Mouse (Mus musculus): ENCODE measurements around the gene Kctd6. TPM values are rescaled to one million over a fixed set of nuclear protein-coding genes. Genes with fewer than 3 reads are reported as not detected.

Kctd6 gene
- polyA plus RNA-seq, 1 experiment from 2014 or later = 10.4 TPM

DNA sequence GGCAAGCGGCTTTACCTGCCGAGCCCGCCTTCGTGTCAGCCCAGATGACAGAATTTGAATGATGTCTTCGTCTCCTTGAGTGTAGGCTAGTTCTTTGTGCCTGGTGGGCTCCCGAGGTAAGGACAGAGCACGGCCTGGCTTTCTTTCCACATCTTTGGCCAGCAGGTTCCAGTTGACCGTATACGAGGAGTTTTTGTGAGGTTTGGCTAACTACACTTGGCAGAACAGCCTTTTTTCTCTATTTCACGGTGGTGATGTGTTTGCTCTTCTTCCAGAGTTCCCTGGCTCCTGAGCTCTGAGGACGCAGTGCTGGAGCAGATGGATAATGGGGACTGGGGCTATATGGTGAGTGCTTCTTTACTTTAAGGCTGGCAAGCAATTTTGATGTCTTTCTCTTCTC is 5.9 kb downstream of the Kctd6 start:
- Histone ChIP-seq H3K4me2 (replicated peaks; ENCODE audit: low read depth, low read length) (no peak overlapping the region), H3K9ac (ENCODE audit: low read depth, low read length) (no peak overlapping the region), H3K36me3 (ENCODE audit: control insufficient read depth, insufficient read depth, low read length) (peaks cover 10% of the 10 kb centered on the region; the same call in 1 of the 2 replicates), H3K27me3 (ENCODE audit: control insufficient read depth, insufficient read depth, low read length) (no peaks in the 10 kb centered on the region), H3K9me3 (ENCODE audit: control insufficient read depth, low read length) (no peaks in the 10 kb centered on the region), H3K27ac (ENCODE audit: low read depth, low read length) (no peak overlapping the region), H3K4me1 (ENCODE audit: control insufficient read depth, insufficient read depth, low read length) (peaks cover 14% of the 10 kb centered on the region; the same call in 1 of the 2 replicates), H3K4me3 (ENCODE audit: low read length) (no peak overlapping the region)
- no peak for ATAC-seq (ENCODE audit: low FRiP score, low TSS enrichment)
- 73% methylated on average over 11 of the region's 11 CpGs for WGBS

DNA sequence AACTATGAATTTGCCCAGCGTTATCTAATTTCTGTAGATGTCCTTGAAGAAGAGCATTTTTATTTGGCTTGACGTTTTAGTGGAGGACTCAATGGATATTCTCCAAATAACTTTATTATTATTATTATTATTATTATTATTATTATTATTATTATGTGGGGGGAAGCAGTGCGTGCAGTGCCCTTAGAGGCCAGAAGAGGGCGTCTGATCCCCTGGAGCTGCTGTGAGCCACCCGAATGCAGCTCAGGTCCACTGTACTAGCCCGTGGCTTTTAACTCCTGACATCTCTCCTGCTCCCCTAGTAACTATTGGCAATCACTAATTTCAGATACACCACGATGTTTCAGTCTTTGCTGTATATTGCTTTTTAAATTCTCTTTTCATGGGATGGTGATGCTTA is 6.4 kb downstream of the Kctd6 start:
- peaks cover 13% of the 10 kb centered on the region; the same call in 1 of the 2 replicates for H3K4me1 ChIP-seq (ENCODE audit: control insufficient read depth, insufficient read depth, low read length)
- ATAC-seq (ENCODE audit: low FRiP score, low TSS enrichment) = no peak
- H3K27me3 ChIP-seq (ENCODE audit: control insufficient read depth, insufficient read depth, low read length) = no peaks in the 10 kb centered on the region
- H3K9me3 ChIP-seq (ENCODE audit: control insufficient read depth, low read length) = no peaks in the 10 kb centered on the region
- H3K9ac ChIP-seq (ENCODE audit: low read depth, low read length) = no peak overlapping the region
- H3K27ac ChIP-seq (ENCODE audit: low read depth, low read length) = no peak overlapping the region
- H3K36me3 ChIP-seq (ENCODE audit: control insufficient read depth, insufficient read depth, low read length) = peaks cover 10% of the 10 kb centered on the region; the same call in 1 of the 2 replicates
- no peak overlapping the region for H3K4me2 ChIP-seq (replicated peaks; ENCODE audit: low read depth, low read length)
- 69% methylated on average over 7 of the region's 7 CpGs for WGBS
- no peak overlapping the region for H3K4me3 ChIP-seq (ENCODE audit: low read length)

DNA sequence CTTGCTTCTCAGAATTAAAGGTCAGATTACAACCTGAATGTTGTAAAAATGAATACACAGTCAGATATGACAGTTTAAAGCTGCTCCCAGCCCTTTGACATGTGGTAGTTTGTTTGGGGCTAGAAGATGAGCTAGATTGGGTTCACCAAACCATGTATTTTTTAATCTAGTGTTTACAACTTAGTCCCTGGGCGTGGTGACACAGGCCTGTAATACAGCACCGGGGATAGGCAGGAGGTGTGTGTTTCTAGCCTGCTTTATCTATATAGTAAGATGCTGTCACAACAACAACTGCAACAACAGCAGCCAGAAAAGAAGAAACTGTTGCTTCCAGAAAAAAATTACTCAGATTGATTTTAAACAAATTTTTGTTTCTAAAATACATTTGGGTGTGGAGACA is 7.0 kb downstream of the Kctd6 start:
- ATAC-seq (ENCODE audit: low FRiP score, low TSS enrichment) = no peak
- no peak overlapping the region for H3K9ac ChIP-seq (ENCODE audit: low read depth, low read length)
- H3K27me3 ChIP-seq (ENCODE audit: control insufficient read depth, insufficient read depth, low read length) = no peaks in the 10 kb centered on the region
- no peak overlapping the region for H3K4me2 ChIP-seq (replicated peaks; ENCODE audit: low read depth, low read length)
- H3K36me3 ChIP-seq (ENCODE audit: control insufficient read depth, insufficient read depth, low read length) = peaks cover 10% of the 10 kb centered on the region; the same call in 1 of the 2 replicates
- no peak overlapping the region for H3K27ac ChIP-seq (ENCODE audit: low read depth, low read length)
- peaks cover 8% of the 10 kb centered on the region; the same call in 1 of the 2 replicates for H3K4me1 ChIP-seq (ENCODE audit: control insufficient read depth, insufficient read depth, low read length)
- no peaks in the 10 kb centered on the region for H3K9me3 ChIP-seq (ENCODE audit: control insufficient read depth, low read length)
- H3K4me3 ChIP-seq (ENCODE audit: low read length) = no peak overlapping the region
- WGBS = 96% methylated on average over 2 of the region's 2 CpGs

DNA sequence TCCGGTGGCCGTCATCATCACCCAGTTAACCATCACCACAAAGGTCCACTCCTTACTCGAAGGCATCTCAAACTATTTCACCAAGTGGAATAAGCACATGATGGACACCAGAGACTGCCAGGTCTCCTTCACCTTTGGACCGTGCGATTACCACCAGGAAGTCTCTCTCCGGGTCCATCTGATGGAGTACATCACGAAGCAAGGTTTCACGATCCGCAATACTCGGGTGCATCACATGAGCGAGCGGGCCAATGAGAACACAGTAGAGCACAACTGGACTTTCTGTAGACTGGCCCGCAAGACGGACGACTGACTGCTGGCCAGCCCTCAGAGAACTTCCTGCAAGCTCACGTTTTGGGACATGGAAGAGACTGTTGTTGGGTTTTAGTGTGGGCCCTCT is 8.6 kb downstream of the Kctd6 start:
- no peak overlapping the region for H3K9ac ChIP-seq (ENCODE audit: low read depth, low read length)
- H3K4me1 ChIP-seq (ENCODE audit: control insufficient read depth, insufficient read depth, low read length) = peaks cover 7% of the 10 kb centered on the region; the same call in 1 of the 2 replicates
- 94% methylated on average over 16 of the region's 16 CpGs for WGBS
- H3K4me2 ChIP-seq (replicated peaks; ENCODE audit: low read depth, low read length) = no peak overlapping the region
- ATAC-seq (ENCODE audit: low FRiP score, low TSS enrichment) = no peak
- no peak overlapping the region for H3K27ac ChIP-seq (ENCODE audit: low read depth, low read length)
- no peaks in the 10 kb centered on the region for H3K9me3 ChIP-seq (ENCODE audit: control insufficient read depth, low read length)
- H3K4me3 ChIP-seq (ENCODE audit: low read length) = no peak overlapping the region
- H3K36me3 ChIP-seq (ENCODE audit: control insufficient read depth, insufficient read depth, low read length) = peaks cover 10% of the 10 kb centered on the region; the same call in 1 of the 2 replicates
- no peaks in the 10 kb centered on the region for H3K27me3 ChIP-seq (ENCODE audit: control insufficient read depth, insufficient read depth, low read length)

DNA sequence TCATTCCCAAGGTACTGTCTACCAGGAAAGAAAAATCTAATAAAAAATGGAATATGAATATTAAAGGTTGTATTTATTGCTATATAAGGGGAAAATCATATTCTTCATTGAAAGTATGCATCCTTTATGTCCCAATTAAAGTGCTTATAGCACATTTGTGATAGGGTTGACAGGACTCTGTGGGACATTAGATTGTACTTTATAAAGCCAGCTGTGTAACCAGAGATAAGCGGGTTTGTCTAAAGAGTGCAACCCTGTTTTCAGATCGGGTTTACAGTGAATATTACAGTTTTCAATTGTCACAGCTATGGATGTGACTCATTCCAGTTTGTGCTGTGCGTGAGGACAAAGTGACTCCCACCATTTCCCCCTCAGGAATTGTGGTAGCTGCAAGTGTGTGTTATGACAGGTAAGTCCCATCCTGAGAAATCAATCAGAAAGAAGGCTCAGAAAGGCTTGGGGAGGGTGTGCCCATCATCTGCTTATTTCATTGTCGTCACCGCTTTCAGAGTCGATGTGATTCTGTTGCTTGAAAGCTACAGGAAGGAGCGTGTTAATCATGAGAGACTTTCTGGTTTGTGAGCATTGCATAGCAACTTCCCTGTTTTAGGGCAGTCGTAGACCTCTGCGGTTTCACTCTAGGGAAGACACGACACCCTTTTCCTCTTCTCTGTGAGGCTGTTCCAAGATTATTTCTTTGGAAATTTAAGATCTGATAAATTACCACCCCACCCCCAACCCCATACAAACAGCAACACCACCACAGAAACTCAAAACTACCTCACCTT is 9.8 kb downstream of the Kctd6 start:
- Histone ChIP-seq H3K9ac (ENCODE audit: low read depth, low read length) (no peak overlapping the region), H3K27me3 (ENCODE audit: control insufficient read depth, insufficient read depth, low read length) (no peaks in the 10 kb centered on the region), H3K4me3 (ENCODE audit: low read length) (no peak overlapping the region), H3K9me3 (ENCODE audit: control insufficient read depth, low read length) (no peaks in the 10 kb centered on the region), H3K36me3 (ENCODE audit: control insufficient read depth, insufficient read depth, low read length) (peaks cover 10% of the 10 kb centered on the region; the same call in 1 of the 2 replicates), H3K4me2 (replicated peaks; ENCODE audit: low read depth, low read length) (no peak overlapping the region), H3K27ac (ENCODE audit: low read depth, low read length) (no peak overlapping the region), H3K4me1 (ENCODE audit: control insufficient read depth, insufficient read depth, low read length) (0 out of 2 replicates have a peak, but pooled peaks cover under 1% of the 10 kb centered on the region)
- 89% methylated on average over 10 of the region's 10 CpGs for WGBS
- ATAC-seq (ENCODE audit: low FRiP score, low TSS enrichment) = no peak

DNA sequence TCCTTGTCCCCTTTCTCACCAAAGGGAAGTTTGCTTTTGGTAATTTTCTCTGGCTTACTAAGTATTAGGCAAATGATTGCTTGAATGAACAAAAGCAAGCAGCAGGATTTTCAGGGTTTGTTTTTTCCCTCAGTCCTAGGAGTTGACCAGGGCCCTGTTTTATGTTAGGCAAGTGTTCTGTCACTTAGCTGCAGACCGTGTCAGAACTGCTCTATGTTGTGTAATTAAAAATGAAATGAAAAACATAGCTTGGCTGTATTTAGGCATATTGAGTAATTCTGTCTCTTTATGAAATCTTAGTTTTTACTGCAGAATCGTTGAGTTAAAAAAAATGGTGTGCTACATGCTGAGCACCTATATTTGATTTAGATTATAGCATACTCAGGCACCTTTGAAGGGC is 10.9 kb downstream of the Kctd6 start:
- no peak for ATAC-seq (ENCODE audit: low FRiP score, low TSS enrichment)
- H3K9ac ChIP-seq (ENCODE audit: low read depth, low read length) = no peak overlapping the region
- H3K4me1 ChIP-seq (ENCODE audit: control insufficient read depth, insufficient read depth, low read length) = no peaks in the 10 kb centered on the region
- no peaks in the 10 kb centered on the region for H3K9me3 ChIP-seq (ENCODE audit: control insufficient read depth, low read length)
- no peak overlapping the region for H3K27ac ChIP-seq (ENCODE audit: low read depth, low read length)
- H3K27me3 ChIP-seq (ENCODE audit: control insufficient read depth, insufficient read depth, low read length) = no peaks in the 10 kb centered on the region
- H3K4me3 ChIP-seq (ENCODE audit: low read length) = no peak overlapping the region
- no peak overlapping the region for H3K4me2 ChIP-seq (replicated peaks; ENCODE audit: low read depth, low read length)
- 84% methylated on average over 2 of the region's 2 CpGs for WGBS
- peaks cover 10% of the 10 kb centered on the region; the same call in 1 of the 2 replicates for H3K36me3 ChIP-seq (ENCODE audit: control insufficient read depth, insufficient read depth, low read length)

DNA sequence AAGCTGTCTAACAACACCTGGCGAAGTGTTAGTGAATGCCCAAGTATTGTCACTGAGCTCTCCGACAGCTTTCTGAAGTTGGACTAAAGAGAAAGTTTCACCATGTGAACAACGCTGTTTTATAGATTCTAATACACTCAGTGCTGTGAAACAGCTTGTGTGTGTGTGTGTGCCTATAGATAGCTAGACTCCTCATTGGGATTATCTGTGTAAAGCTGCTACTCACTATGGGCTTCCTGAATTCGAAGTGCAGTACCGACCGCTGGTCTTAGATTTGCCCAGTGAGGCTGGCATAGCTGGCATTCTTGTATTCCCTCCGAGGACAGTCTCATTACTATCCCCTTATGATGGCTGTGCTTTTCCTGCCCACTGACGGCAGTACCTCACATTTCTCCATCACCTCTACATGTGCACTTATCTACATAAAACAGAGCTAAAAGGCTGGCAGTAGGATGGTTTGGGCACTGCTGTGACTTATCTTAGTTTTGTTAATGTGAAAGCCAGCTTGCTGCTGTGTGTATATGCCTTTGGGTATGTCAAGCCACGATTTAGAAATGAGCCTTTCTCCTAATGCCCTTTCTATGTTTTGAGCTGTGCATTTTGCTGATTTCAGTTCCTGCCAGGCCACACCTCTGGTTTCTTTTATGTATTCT is 15.6 kb downstream of the Kctd6 start:
- no peak overlapping the region for H3K27ac ChIP-seq (ENCODE audit: low read depth, low read length)

DNA sequence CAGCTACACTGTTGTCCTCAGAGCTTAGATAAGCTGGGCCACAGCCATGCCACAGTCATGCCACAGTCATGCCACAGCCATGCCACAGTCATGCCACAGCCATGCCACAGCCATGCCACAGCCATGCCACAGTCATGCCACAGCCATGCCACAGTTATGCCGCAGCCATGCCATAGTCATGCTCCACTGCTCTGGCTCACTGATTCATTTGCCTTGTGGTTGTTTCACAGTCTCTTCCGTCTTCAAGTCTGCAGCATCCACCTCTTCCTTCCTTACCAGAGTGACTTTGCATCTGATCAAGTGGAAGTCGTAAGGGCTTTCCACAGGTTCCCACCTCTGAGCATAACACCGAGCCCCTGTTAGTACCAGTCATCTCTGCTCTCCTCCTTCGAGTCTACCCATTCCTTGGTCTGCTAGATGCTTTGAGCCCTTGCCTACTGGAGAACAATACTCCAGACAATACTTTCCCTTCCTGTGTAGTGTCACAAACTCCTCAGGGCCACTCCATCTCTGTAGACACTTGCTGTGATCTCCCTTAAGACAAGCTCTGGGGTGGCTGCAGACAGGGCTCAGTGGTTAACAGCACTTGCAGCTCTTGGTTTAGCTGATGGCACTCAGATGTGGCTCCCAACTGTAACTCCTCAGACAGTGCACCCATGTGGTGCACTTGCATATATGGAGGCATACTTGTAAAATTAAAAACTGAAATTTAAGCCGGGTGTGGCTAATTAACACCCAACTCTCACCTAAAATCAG is 18.4 kb downstream of the Kctd6 start:
- WGBS = 79% methylated on average over 6 of the region's 6 CpGs
- Histone ChIP-seq H3K4me3 (ENCODE audit: low read length) (no peak overlapping the region), H3K4me2 (replicated peaks; ENCODE audit: low read depth, low read length) (no peak overlapping the region), H3K27ac (ENCODE audit: low read depth, low read length) (no peak overlapping the region), H3K4me1 (ENCODE audit: control insufficient read depth, insufficient read depth, low read length) (no peaks in the 10 kb centered on the region), H3K9ac (ENCODE audit: low read depth, low read length) (no peak overlapping the region), H3K27me3 (ENCODE audit: control insufficient read depth, insufficient read depth, low read length) (no peaks in the 10 kb centered on the region), H3K36me3 (ENCODE audit: control insufficient read depth, insufficient read depth, low read length) (no peaks in the 10 kb centered on the region), H3K9me3 (ENCODE audit: control insufficient read depth, low read length) (no peaks in the 10 kb centered on the region)
- ATAC-seq (ENCODE audit: low FRiP score, low TSS enrichment) = no peak

More for the DNA sequence above, 15.6 kb downstream of the Kctd6 start:
- H3K27me3 ChIP-seq (ENCODE audit: control insufficient read depth, insufficient read depth, low read length) = no peaks in the 10 kb centered on the region
- no peak overlapping the region for H3K9ac ChIP-seq (ENCODE audit: low read depth, low read length)
- H3K9me3 ChIP-seq (ENCODE audit: control insufficient read depth, low read length) = no peaks in the 10 kb centered on the region
- no peak overlapping the region for H3K4me2 ChIP-seq (replicated peaks; ENCODE audit: low read depth, low read length)
- no peak for ATAC-seq (ENCODE audit: low FRiP score, low TSS enrichment)
- H3K4me1 ChIP-seq (ENCODE audit: control insufficient read depth, insufficient read depth, low read length) = no peaks in the 10 kb centered on the region
- no peak overlapping the region for H3K4me3 ChIP-seq (ENCODE audit: low read length)
- no peaks in the 10 kb centered on the region for H3K36me3 ChIP-seq (ENCODE audit: control insufficient read depth, insufficient read depth, low read length)
- WGBS = 90% methylated on average over 9 of the region's 9 CpGs

Measured in kidney, embryonic 14.5 days (tissue).